Mouse (Mus musculus) heart, embryonic 16.5 days (tissue): ENCODE measurements around the gene Ear2. TPM values are rescaled to one million over a fixed set of nuclear protein-coding genes. Genes with fewer than 3 reads are reported as not detected.
"Not testable (repeated sequence)": the region's sequence is repeated elsewhere in the genome, so short reads cannot be mapped to it uniquely, and the experiment has no call there.

Experiments used
- ATAC-seq: fragments of 200-750 bp; cut with Nextera tagmentation; replicated peaks from 2 replicates; pipeline ENCODE4 v1.8.0; 2017; ENCODE audit warnings: moderate number of reproducible peaks; ENCODE audit not compliant: insufficient read depth, low FRiP score; ENCODE audit errors: extremely low read depth
- H3K27ac ChIP-seq: fragments of 300-500 bp; sonication (generic); 2 replicates; pipeline ENCODE4 v1.5.1; 2014; ENCODE audit warnings: mild to moderate bottlenecking, low read length, control low read depth, moderate library complexity
- H3K27me3 ChIP-seq: fragments of 300-500 bp; sonication (generic); 2 replicates; pipeline ENCODE4 v1.6.1; 2014; ENCODE audit warnings: low read length, mixed read lengths; ENCODE audit not compliant: control insufficient read depth, insufficient read depth
- H3K36me3 ChIP-seq: fragments of 300-500 bp; sonication (generic); 2 replicates; pipeline ENCODE4 v1.6.1; 2014; ENCODE audit not compliant: control insufficient read depth, insufficient read depth
- H3K4me1 ChIP-seq: fragments of 300-500 bp; sonication (generic); 2 replicates; pipeline ENCODE4 v1.6.1; 2014; ENCODE audit warnings: low read length, mixed read lengths; ENCODE audit not compliant: control insufficient read depth, insufficient read depth
- H3K4me2 ChIP-seq: fragments of 300-500 bp; sonication (generic); 2 replicates; pipeline ENCODE4 v1.6.1; 2014; ENCODE audit warnings: low read depth, mild to moderate bottlenecking, control low read depth, low read length
- H3K4me3 ChIP-seq: fragments of 300-500 bp; sonication (generic); 2 replicates; pipeline ENCODE4 v1.5.1; 2014; ENCODE audit warnings: mild to moderate bottlenecking, control low read depth, low read length
- H3K9ac ChIP-seq: fragments of 300-500 bp; sonication (generic); 2 replicates; pipeline ENCODE4 v1.6.1; 2014; ENCODE audit warnings: low read length, control low read depth
- H3K9me3 ChIP-seq: fragments of 300-500 bp; sonication (generic); replicated peaks from 2 replicates; pipeline ENCODE4 v1.6.1; 2016; ENCODE audit warnings: low read length; ENCODE audit not compliant: control insufficient read depth
- WGBS: fragments of 180-500 bp; shearing (Covaris S2); extraction: QIAGEN DNeasy Blood & Tissue Kit; methylation state at CpG from one replicate; pipeline ENCODE4 v1.1.7; 2014; 5-methylcytosine and 5-hydroxymethylcytosine counted together
- polyA plus RNA-seq: library from polyadenylated mRNA; unstranded; fragments of >200 nt; fragmentation: Nextera tagmentation; extraction: Ambion mirVana; gene quantifications from 2 replicates; pipeline ENCODE4 v1.2.1, GENCODE M21; 2015

Ear2 gene
- 0.75 and 1.1 TPM in 2 replicates for polyA plus RNA-seq

DNA sequence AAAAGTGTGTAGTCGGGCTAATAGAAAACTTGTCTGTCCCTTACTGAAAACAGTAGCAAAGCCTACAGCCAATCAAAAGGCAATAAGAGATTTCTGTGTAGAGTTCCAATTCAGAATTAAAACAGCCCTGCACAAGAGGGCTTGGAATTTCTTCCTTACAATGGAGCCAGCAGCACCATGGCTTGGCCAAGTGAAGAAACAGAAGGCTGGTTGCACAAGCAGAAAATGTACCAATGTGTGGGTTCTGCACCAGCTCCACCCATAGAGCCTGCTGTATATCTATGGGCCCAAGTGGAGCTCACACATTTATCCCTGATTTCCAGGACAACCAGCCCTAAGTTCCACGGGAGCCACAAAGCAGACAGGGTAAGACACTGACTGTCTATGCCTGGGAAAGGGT, at the start of gene Ear2:
Gene Ear2, plus strand, starts transcription at position 301 of the 400 bp plus-strand sequence.
- H3K27me3 ChIP-seq, H3K4me2 ChIP-seq, H3K27ac ChIP-seq, ATAC-seq, H3K9ac ChIP-seq, H3K36me3 ChIP-seq, H3K9me3 ChIP-seq, H3K4me3 ChIP-seq, H3K4me1 ChIP-seq: not testable (repeated sequence)
- 70% methylated on average over 2 of the region's 2 CpGs for WGBS

DNA sequence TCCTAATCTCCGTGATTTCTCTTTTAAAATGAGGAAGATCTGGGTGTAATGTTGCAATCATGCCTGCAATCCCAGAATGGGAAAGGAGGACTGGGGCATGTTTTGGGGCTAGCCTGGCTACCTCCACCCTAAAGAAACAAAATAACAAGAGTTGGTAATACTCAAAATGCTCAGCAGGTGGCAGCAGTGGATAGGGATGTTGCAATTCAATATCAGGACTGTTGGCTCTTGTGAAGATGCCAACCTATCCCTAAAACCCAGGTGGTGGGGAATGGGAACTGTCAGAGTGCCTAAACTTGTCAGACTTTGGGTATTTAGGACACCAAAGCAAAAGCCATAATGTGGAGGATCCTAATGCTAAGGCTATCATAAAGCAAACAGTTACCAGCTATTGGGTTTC, 34.6 kb upstream of the Ear2 start:
- H3K4me1 ChIP-seq, H3K9me3 ChIP-seq, H3K27me3 ChIP-seq, H3K4me3 ChIP-seq, H3K4me2 ChIP-seq, H3K36me3 ChIP-seq, H3K9ac ChIP-seq, H3K27ac ChIP-seq, ATAC-seq: not testable (repeated sequence)
- WGBS = 68% methylated on average over 1 of the region's 1 CpGs

DNA sequence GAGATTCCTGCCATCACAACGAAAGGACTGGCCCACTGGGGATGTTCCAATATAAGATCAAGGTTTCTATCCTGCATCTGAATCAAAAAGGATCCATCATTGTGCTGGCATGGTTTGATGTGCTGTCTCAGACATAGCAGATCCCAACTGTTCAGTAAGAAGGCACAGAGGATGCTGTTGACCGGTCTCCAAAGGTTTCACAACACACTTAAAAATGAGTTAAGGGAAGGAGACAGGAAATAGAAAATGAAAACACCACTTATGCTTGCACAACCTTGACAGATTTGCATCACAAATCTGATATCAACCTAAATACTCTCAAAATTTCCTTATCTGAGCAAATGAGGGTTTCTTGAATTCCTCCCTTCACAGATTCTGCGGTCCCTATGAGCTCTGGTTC, 31.9 kb upstream of the Ear2 start:
- H3K4me2 ChIP-seq, H3K9me3 ChIP-seq, H3K27ac ChIP-seq, H3K9ac ChIP-seq, ATAC-seq, H3K4me1 ChIP-seq, H3K36me3 ChIP-seq, H3K4me3 ChIP-seq, H3K27me3 ChIP-seq: not testable (repeated sequence)
- 92% methylated on average over 1 of the region's 3 CpGs for WGBS

DNA sequence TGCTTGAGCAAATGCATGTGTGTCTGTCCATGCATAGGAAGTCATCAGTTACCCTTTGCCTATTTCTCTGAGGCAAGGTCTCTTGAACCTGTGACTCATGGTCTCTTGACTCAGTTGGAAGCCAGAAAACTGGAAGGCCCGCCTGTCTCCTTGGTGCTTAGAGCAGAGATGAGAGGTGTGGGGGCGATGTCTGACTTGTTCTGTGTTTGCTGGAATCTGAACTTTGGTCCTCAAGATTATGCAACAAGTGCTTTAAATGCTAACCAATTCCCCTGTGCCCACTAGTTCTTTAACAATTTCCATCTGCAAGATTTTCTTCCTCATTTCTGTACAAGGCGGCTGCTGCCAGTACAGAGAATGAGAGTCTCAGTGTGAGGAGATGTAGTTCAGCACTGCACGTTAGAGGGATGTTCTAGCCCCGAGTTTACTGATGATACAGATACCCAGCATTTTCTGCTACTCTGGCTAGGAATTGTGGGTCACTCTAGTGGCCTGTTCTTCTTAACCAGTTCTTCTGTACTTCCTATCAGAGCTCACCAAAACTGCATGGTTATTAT, 24.6 kb upstream of the Ear2 start:
- H3K4me2 ChIP-seq, H3K27me3 ChIP-seq, H3K9ac ChIP-seq, H3K9me3 ChIP-seq, H3K27ac ChIP-seq, ATAC-seq, H3K36me3 ChIP-seq, H3K4me3 ChIP-seq, H3K4me1 ChIP-seq: not testable (repeated sequence)
- 61% methylated on average over 5 of the region's 5 CpGs for WGBS

DNA sequence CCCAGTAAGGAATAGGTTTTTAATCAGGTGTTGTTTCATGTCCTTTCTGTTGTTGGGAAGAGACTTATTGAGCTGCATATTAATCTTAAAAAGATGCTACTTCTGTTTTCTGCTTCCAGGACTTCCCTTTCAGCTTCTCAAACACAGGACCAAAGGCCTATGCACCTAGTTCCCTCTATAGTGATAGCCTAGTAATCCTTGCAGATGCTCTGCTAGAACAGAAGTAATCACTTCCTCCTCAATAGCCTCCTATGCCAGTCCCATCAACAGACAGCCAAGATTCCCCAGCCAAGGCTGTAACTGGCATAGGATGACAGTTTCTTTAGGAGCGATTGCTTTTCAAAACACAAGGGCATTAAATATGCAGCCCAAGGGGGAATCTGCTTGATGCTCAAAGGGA, 15.9 kb upstream of the Ear2 start:
- H3K36me3 ChIP-seq, H3K27ac ChIP-seq, H3K4me3 ChIP-seq, H3K9ac ChIP-seq, ATAC-seq, H3K4me1 ChIP-seq, H3K9me3 ChIP-seq, H3K4me2 ChIP-seq, H3K27me3 ChIP-seq: not testable (repeated sequence)
- WGBS = 79% methylated on average over 1 of the region's 1 CpGs

DNA sequence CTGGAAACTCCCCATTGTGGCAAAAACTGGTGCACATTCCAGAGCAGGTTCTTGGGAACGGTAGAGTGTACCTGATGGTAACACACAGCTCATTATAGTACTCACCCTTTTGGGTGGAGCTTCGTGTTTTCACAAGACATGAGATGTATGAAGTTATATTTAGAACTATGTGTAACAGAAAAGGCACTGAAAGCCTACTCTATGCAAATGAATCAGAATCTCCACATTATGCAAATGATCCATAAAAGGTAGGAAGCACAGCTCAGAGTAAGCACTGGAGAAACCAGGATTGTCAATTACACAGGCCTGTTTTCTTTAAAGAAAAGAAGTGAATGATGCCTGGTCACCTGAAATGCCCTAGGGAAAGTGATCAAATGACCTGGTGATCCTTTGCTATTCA, 14.9 kb upstream of the Ear2 start:
- not testable (repeated sequence) for H3K4me3 ChIP-seq, H3K9ac ChIP-seq, ATAC-seq, H3K9me3 ChIP-seq, H3K4me2 ChIP-seq, H3K4me1 ChIP-seq, H3K27ac ChIP-seq, H3K27me3 ChIP-seq, H3K36me3 ChIP-seq
- WGBS = 44% methylated on average over 2 of the region's 2 CpGs

DNA sequence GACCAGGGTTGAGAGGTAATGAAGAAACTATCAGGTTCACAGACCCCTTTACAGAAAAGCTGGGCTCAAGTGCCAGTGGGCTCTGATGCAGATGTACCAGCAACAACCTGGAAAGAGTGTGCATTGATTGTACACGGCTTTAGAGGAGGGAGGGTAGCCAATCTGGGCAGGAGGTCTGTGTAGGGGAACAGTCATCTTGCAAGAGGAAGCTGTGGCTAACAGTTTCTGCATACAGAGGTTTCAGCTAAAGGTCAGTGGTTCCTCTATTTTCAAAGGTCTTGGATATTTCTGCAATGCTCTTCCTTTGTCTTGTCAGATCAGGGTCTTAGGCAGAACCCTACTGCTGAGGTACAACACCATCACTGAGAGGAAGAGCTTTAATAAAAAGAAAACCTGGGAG, 10.9 kb upstream of the Ear2 start:
- WGBS = 40% methylated on average over 1 of the region's 1 CpGs
- H3K4me1 ChIP-seq, ATAC-seq, H3K36me3 ChIP-seq, H3K4me3 ChIP-seq, H3K27ac ChIP-seq, H3K4me2 ChIP-seq, H3K27me3 ChIP-seq, H3K9ac ChIP-seq, H3K9me3 ChIP-seq: not testable (repeated sequence)

DNA sequence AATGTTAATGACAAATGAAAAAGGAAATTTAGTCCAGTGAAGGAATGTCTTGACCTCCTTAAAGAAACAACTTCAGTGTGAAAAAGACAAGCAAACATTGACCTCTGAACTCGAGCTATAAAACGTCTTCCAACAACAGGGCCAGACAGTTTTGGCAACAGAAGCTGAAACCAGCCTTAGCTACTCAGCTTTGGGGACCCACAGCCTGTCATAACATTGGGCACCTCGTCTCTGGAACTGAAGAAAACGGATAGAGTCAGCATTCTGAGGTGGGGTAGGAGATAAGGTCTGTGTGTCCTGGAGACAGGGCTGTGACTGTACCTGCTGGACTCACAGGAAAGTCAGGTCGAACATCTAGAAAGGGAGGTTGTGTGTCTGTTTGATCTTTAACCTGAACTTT, 8.0 kb upstream of the Ear2 start:
- H3K27ac ChIP-seq, H3K4me3 ChIP-seq, H3K9ac ChIP-seq, H3K36me3 ChIP-seq, ATAC-seq, H3K9me3 ChIP-seq, H3K4me1 ChIP-seq, H3K27me3 ChIP-seq, H3K4me2 ChIP-seq: not testable (repeated sequence)
- WGBS = 45% methylated on average over 5 of the region's 5 CpGs

DNA sequence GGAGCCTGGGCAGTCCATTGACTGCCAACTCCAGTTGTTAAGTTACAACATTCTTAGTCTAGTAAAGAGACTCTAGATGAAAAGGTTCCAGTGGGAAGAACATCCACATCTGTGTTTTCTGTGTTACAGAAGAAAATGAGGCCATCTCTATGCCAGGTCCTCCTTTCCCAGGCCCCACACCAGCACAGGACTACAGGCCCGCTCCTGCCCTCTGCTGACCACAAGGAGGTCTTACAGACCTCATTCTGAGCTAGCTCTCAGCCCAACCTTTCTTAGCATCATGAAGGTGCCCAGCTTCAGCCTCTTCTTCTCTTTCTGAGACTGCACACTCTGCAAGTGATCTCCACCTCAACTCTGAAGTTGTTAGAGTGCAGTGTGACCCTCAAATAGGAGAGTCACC, 2.4 kb upstream of the Ear2 start:
- H3K27ac ChIP-seq, H3K9me3 ChIP-seq, H3K36me3 ChIP-seq, ATAC-seq, H3K9ac ChIP-seq, H3K27me3 ChIP-seq, H3K4me1 ChIP-seq, H3K4me3 ChIP-seq, H3K4me2 ChIP-seq: not testable (repeated sequence)
- no CpG with 5 or more reads among the region's 1 CpGs for WGBS

DNA sequence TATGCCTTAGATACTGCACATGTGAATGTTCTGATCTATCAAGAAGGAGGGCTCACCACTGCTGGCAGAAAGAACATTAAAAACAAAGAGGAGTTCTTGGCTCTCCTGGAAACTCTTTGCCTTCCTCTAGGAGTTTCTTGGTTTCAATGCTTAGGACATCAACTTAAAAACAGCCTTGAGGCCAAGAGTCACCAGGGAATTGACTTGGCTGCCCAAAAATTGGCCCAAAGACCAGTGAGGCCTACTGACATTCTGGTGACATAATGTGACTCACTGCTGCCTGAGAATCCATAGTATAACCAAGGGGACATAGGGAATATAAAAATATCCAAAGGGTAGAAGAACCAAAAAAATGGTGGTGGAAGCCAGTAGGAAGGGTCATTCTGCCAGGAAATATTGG, 8.5 kb downstream of the Ear2 start:
- Histone ChIP-seq H3K27ac (no peak overlapping the region), H3K9me3 (no peaks in the 10 kb centered on the region), H3K4me2 (no peak overlapping the region), H3K4me3 (no peak overlapping the region), H3K36me3 (no peaks in the 10 kb centered on the region), H3K9ac (no peak overlapping the region), H3K27me3 (no peaks in the 10 kb centered on the region), H3K4me1 (no peaks in the 10 kb centered on the region)
- ATAC-seq = no peak
